Mouse (Mus musculus): ENCODE results near the gene Tmem161b. TPM values are rescaled to one million over a fixed set of nuclear protein-coding genes. Genes with fewer than 3 reads are reported as not detected.

Tmem161b gene
- total RNA-seq, 2 experiments from 2014 or later = 33.3 to 43.7 TPM

GRCm38 (mm10) chr13:84344711-84345110 is 122.6 kb downstream of the Tmem161b start:
- no peak for DNase-seq (ENCODE audit: extremely low spot score in 1 of 2, low spot score in 1 of 2)

GRCm38 (mm10) chr13:84345114-84345513 is 123.0 kb downstream of the Tmem161b start:
- peak; percentile 39 for DNase-seq (ENCODE audit: extremely low spot score in 1 of 2, low spot score in 1 of 2)

Small RNAs within 50 kb of the gene (microRNA-seq; reads per million reads assigned to microRNA genes)
- gene Gm24331 = 0 reads per million in 2 experiments
